Mouse (Mus musculus): ENCODE results near the gene Spindoc.

Spindoc gene

DNA sequence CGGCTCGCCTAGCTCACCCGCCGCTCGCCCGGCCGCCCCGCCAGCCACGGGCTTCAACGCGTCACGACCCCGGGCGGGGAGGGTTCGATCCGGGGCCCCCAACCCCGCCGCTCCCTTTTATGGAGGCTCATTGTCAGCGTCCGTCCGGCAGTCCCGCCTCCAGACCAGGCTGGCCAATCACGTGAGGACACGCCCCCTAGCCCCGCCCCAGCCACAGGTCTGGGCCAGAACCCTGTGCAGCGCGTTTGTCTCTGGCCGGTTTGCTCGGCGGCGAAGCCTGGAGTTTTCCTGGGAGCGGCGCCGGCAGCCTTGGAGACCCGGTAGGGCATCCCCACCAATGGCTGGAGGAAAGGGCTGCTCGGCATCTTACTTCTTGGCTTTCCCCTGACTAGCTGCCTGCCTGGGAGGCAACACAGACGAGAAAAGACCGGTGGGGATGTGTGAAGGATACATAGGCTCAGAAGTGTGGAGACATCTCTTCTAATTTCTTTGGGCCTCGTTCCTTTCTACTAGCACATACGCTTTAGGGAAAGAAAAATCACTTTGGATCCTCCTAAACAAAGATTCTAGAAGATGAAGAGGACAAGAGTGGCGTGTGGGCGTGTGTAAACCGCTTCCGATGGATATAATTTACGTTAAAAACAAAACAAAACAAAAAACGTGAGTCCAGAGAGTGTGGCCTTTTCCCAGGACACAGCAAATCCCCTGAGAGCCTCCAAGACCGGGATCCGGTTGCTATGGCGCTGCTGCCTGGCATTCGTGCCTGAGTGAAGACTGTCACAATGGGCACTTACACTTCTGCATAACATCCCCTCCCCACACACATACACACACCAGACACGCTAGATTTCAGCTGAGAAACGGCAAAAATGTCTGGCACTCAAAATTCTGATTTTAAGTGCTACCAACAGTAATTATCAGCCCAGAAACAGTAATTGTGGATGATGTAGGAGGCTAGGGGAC, at the start of gene Spindoc:
Gene Spindoc, minus strand, starts transcription at position 92 of the 963 bp plus-strand sequence.
- DNase-seq (ENCODE audit: low spot score in 2 of 2) = peak; percentile 97 to 100

GRCm38 (mm10) chr19:7425398-7425775, 42.6 kb upstream of the Spindoc start:
- no peak for DNase-seq (ENCODE audit: low spot score in 2 of 2)

DNA sequence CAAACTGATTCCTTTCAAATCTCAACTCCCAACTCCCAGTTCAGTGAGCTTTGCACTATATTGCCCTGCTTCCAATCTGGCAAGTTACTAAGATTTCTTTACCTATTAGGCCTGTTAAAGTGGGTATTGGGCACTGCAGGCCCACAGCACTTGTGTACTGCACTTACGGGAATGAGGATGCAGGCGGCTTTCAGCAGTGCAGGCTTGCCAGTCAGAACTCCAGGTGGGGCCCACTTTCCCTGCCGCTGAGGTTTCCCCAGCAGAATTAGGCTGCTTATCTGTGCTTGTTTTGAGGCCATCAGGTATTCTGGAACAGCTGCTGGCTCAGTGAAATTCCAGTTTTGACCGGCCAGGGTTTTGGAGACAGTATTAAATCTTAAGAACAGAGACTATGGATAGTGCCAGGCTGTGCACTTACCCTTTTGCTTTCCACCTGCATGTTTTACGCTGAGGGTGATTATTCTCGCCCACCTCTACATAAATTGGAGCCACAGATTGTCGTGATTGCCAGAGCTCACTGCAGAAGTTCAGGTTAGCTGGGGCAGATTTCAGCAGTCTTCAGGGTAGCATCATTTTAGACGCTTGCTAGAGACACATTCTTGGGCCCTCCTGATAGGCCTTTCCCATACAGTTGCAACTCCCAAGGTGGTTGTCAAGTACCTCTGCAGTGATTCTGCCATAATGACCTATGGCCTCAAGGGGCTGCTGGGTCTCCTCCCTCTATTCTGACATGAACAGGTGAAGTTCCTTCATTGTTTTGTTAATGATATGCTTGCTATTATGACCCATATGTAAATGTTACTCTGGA, 42.0 kb upstream of the Spindoc start:
- no peak for DNase-seq (ENCODE audit: low spot score in 2 of 2)

- no peak for DNase-seq (ENCODE audit: low spot score in 2 of 2)
Measured at GRCm38 (mm10) chr19:7424131-7424530, 41.3 kb upstream of the Spindoc start.

DNA sequence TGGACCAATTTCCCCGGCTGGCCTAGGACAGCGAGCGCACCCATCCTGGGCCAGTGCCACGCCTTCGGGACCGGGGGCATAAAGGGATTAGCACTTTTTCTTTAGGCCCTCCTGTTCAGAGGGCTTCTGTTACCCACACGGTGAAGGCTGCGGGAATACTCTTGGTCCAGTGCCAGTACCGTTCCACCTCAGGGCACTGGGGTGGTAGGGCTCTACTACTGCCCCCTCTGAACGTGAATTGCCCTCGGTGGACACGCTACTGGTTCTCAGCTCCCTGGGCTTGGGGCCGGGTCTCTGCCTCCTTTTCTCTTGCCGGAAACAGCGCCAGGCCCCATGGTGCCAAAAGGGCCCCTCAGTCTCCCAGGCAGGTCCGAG, 40.8 kb upstream of the Spindoc start:
- DNase-seq (ENCODE audit: low spot score in 2 of 2) = no peak

- DNase-seq (ENCODE audit: low spot score in 2 of 2) = peak; percentile 45 to 65
Measured at GRCm38 (mm10) chr19:7423028-7423655, 40.3 kb upstream of the Spindoc start.

- DNase-seq (ENCODE audit: low spot score in 2 of 2) = no peak
Measured at GRCm38 (mm10) chr19:7422656-7423027, 39.8 kb upstream of the Spindoc start.

GRCm38 (mm10) chr19:7421602-7422591, 39.1 kb upstream of the Spindoc start:
- peak in 1 of 2 experiments; percentile 24 for DNase-seq (ENCODE audit: low spot score in 2 of 2)

DNA sequence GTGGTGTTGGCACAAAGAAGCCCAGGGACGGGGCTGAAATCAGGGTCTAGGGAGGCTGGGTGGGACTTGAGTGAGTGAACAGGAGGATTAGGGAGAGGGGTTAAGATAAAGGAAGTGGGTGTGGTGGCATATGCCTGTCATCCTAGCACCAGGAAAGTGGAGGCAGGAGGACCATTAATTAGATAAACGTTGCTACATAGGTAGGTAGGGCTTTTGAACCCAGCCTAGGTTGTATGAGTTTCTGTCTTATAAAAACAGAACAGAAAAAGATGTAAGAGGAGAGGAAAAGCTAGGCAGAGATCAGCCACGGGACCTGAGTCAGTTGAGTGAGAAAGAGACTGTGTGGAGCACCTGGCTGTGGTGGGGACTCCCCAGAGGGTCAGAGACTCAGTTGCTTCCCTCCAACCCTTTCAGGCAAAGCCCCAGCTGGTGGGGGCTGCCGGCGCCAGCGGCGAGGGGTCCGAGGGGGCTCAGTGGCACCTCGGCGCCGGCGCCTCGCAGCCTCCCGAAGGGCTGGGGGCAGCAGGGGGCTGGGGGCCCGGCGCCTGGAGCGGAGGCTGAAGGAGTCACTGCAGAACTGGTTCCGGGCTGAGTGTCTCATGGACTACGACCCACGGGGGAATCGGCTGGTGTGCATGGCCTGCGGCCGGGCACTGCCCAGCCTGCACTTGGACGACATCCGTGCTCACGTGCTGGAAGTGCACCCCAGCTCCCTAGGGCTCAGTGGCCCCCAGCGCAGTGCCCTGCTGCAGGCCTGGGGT, 38.2 kb upstream of the Spindoc start:
- no peak for DNase-seq (ENCODE audit: low spot score in 2 of 2)

- DNase-seq (ENCODE audit: low spot score in 2 of 2) = no peak
Measured at GRCm38 (mm10) chr19:7420108-7420507, 37.3 kb upstream of the Spindoc start.

- DNase-seq (ENCODE audit: low spot score in 2 of 2) = no peak
Measured at GRCm38 (mm10) chr19:7419134-7419533, 36.3 kb upstream of the Spindoc start.

DNA sequence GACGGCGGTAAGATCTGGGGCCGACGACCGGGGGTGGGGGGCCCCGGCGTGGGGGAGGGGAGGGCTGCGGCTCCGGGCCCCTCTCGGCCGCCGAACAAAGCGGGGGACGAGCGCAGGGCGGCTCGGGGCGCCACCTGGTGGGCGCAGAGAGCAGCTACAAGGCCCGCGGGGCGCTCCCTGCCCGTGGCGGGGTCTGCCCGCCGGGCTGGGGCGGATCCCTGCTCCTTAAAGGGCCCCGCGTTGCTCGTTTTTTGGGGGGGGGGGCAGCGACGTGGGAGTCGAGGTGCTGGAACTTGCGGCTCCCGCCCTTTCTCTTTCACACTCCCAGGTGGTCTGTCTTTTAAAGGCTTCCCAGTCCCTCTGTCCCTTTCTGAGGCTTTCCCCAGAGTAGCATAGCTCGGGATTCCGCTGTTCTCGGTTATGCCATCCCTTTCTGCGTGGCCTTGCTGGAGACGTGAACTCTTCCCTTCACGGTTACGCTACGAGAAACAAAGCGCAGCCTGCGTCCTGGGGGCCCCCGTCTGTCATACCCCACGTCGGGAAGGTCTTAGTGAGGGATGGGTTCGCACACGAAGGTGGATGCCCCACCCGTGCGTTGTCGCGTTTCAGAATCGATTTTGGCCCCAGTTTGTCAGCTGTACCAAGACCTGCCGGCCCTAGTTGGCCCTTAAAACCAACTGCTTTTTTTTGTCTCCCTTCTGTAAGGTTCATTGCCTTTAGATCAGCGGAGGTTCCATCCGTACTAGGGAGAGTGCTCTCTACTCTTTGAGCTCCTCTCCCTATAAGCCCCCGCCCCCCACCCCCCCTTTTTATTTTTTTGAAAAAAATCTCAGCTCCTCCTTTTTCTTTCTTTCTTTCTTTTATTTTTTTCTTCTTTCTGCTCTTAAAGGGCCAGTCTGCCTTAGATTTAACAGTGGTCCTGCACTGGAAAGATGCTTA, 35.4 kb upstream of the Spindoc start:
- peak; percentile 60 to 64 for DNase-seq (ENCODE audit: low spot score in 2 of 2)

GRCm38 (mm10) chr19:7416834-7417735, 34.3 kb upstream of the Spindoc start, which contains the start of gene 2700081O15Rik:
2700081O15Rik (plus strand) TSS chr19:7417625.
- peak; percentile 73 to 75 for DNase-seq (ENCODE audit: low spot score in 2 of 2)

GRCm38 (mm10) chr19:7415916-7416833, 33.4 kb upstream of the Spindoc start:
- no peak for DNase-seq (ENCODE audit: low spot score in 2 of 2)

DNA sequence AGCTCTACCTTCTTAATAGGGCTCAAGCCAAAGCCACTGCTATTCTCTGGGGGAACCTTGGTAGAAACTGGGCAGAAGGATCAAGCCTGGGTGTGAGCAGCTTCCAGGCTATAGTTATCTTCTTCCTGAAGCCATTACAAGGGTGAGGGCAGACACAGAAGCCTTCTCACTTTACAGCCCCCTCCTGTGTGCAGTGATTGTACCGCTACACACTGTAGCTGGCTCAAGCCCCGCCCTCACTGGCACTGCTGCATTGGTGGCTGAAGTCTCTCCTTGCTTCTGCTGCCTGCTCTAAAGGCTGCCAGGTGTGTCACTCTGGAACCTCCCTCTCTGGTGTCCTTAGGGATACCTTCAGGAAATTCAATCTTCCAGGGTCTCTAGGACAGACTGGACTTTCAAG, 29.6 kb upstream of the Spindoc start:
- DNase-seq (ENCODE audit: low spot score in 2 of 2) = no peak

DNA sequence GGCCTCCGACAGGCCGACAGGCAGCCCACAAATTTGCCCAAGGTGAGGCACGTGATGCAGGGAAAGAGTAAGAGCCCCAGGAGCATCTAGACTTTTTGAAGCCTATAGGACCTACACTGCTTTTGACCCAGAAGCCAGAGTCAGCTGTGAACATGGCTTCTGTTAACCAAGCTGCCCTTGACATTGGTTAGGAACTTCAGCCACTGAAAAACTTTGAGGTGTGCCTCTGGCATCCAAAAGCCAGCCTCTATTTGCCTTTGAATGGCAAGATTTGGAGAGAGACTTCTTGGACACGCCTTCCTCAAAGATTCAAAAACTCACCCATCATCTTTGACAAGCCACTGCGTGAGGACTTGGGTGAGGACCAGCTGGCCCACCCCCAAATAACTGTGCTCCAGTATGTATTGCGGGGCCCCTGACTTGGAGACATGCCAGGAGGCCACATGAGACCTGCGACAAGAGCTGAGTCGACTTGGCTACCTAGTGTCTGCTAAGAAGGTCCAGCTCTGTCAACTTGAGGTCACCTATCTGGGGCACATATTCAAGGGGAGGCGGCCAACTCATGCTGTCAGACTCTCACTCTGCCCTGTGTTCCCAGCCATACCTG, 21.9 kb upstream of the Spindoc start:
- DNase-seq (ENCODE audit: low spot score in 2 of 2) = no peak
